In the genomic region with DNA sequence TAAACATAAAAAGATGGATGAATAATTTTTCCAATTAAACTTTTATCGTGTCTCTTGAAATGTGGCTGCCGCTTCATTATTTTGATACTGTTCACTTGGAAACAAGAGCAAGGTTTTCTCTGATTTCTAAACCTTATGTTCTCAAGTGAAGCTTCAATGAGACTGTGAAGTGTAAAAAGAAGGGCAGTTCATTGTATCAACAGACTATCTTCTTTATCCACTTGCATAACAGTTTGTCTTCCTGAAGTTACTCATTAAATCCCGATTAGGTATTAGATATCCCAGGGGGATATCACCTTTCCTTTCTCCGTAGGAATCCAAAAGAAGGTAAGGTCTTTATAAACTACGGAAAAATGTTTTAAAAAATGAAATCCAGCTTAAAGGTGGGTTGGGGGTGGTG, we compare ENCODE assay signal across 27 mouse cellular contexts. TPM values are rescaled to one million over a fixed set of nuclear protein-coding genes. Genes with fewer than 3 reads are reported as not detected.
DNase-seq lines count a peak whose midpoint lies in the region; ATAC-seq and TF ChIP-seq lines count a peak whose summit lies in the region.
"Had no signal": no experiment of that assay in that cellular context is flagged by ENCODE, and none has a peak within 500 bp of the region (broad histone marks: within the 10 kb centered on the region; RNA-seq: fewer than 3 reads in every experiment).

No protein-coding gene starts in this region.

- no peak overlapping the region for H3K27ac ChIP-seq in hindbrain, embryonic 12.5 days
- no peak overlapping the region for H3K27ac ChIP-seq in hindbrain, embryonic 11.5 days (ENCODE audit: low read depth, low read length)
- H3K27ac ChIP-seq in kidney, embryonic 15.5 days, result no peak overlapping the region
- no peak overlapping the region for H3K27ac ChIP-seq in ES-E14 (ENCODE audit: insufficient read depth, low read depth, low read length, poor library complexity, severe bottlenecking)
- H3K27ac ChIP-seq: forebrain, embryonic 13.5 days; heart, embryonic 10.5 days; hindbrain, embryonic 15.5 days; layer of hippocampus, adult 2 months; midbrain, embryonic 12.5 days had no signal

- H3K4me1 ChIP-seq in hindbrain, embryonic 12.5 days, result peaks cover 7% of the 10 kb centered on the region
- H3K4me1 ChIP-seq in hindbrain, embryonic 11.5 days (replicated peaks; ENCODE audit: control insufficient read depth, insufficient read depth, low read length), result no peaks in the 10 kb centered on the region
- no peaks in the 10 kb centered on the region for H3K4me1 ChIP-seq in kidney, embryonic 15.5 days
- H3K4me1 ChIP-seq in E14TG2a.4 (replicated peaks; ENCODE audit: low read depth, low read length), result peaks cover 28% of the 10 kb centered on the region
- H3K4me1 ChIP-seq in ES-E14 (ENCODE audit: control insufficient read depth in 2 of 2, insufficient read depth in 2 of 2, low read length in 2 of 2, poor library complexity in 1 of 2), result peaks cover 4 to 5% of the 10 kb centered on the region in 2 experiments; a peak in 3 of 4 replicates
- H3K4me1 ChIP-seq: heart, embryonic 10.5 days; megakaryocyte, embryonic 14.5 days; midbrain, embryonic 12.5 days had no signal

- 56% methylated on average over 5 of the region's 5 CpGs for WGBS in hindbrain, embryonic 12.5 days
- 59% methylated on average over 5 of the region's 5 CpGs for WGBS in hindbrain, embryonic 11.5 days
- WGBS in kidney, embryonic 15.5 days, result 55% methylated on average over 5 of the region's 5 CpGs

- H3K36me3 ChIP-seq in hindbrain, embryonic 12.5 days, result no peaks in the 10 kb centered on the region
- H3K36me3 ChIP-seq in hindbrain, embryonic 11.5 days (ENCODE audit: control insufficient read depth, insufficient read depth, low read length), result no peaks in the 10 kb centered on the region
- H3K36me3 ChIP-seq in kidney, embryonic 15.5 days, result no peaks in the 10 kb centered on the region
- H3K36me3 ChIP-seq in E14TG2a.4 (ENCODE audit: insufficient read depth, low read length), result no peaks in the 10 kb centered on the region
- H3K36me3 ChIP-seq in ES-E14 (ENCODE audit: control insufficient read depth, insufficient read depth, low read length, poor library complexity, severe bottlenecking), result no peaks in the 10 kb centered on the region
- H3K36me3 ChIP-seq: G1E; heart, embryonic 10.5 days; hindbrain, embryonic 15.5 days; midbrain, embryonic 12.5 days had no signal

- no peak overlapping the region for H3K9ac ChIP-seq in hindbrain, embryonic 12.5 days
- H3K9ac ChIP-seq in hindbrain, embryonic 11.5 days (ENCODE audit: low read depth, low read length), result no peak overlapping the region
- no peak overlapping the region for H3K9ac ChIP-seq in kidney, embryonic 15.5 days
- H3K9ac ChIP-seq in ES-E14 (ENCODE audit: insufficient read depth, low read depth, low read length, poor library complexity, severe bottlenecking), result no peak overlapping the region
- H3K9ac ChIP-seq: forebrain, embryonic 13.5 days; hindbrain, embryonic 15.5 days; midbrain, embryonic 12.5 days had no signal

- H3K4me3 ChIP-seq in hindbrain, embryonic 12.5 days, result no peak overlapping the region
- H3K4me3 ChIP-seq in hindbrain, embryonic 11.5 days (ENCODE audit: low read depth, low read length), result no peak overlapping the region
- H3K4me3 ChIP-seq in kidney, embryonic 15.5 days (replicated peaks), result no peak overlapping the region
- peak overlapping the region; percentile 43 for H3K4me3 ChIP-seq in E14TG2a.4 (replicated peaks; ENCODE audit: low read length)
- peak overlapping the region; percentile 3 to 8; a peak in 1 of 4 replicates for H3K4me3 ChIP-seq in ES-E14 (ENCODE audit: insufficient read depth in 1 of 2, low read depth in 1 of 2, low read length in 2 of 2, poor library complexity in 1 of 2, severe bottlenecking in 1 of 2)
- H3K4me3 ChIP-seq: forebrain, embryonic 13.5 days; hindbrain, embryonic 15.5 days; layer of hippocampus, adult 2 months; megakaryocyte, embryonic 14.5 days; midbrain, embryonic 12.5 days had no signal

- H3K9me3 ChIP-seq in hindbrain, embryonic 12.5 days (replicated peaks), result no peaks in the 10 kb centered on the region
- H3K9me3 ChIP-seq in hindbrain, embryonic 11.5 days (ENCODE audit: control insufficient read depth, low read length), result no peaks in the 10 kb centered on the region
- no peaks in the 10 kb centered on the region for H3K9me3 ChIP-seq in kidney, embryonic 15.5 days (replicated peaks)
- H3K9me3 ChIP-seq in E14TG2a.4 (ENCODE audit: low read length), result peaks cover 7% of the 10 kb centered on the region; the same call in 1 of the 2 replicates
- H3K9me3 ChIP-seq in ES-E14 (ENCODE audit: control insufficient read depth, insufficient read depth, low read depth, low read length), result no peaks in the 10 kb centered on the region
- H3K9me3 ChIP-seq: forebrain, embryonic 13.5 days; heart, embryonic 10.5 days; hindbrain, embryonic 15.5 days; midbrain, embryonic 12.5 days had no signal

- no peak for ATAC-seq in hindbrain, embryonic 12.5 days (ENCODE audit: low FRiP score)
- no peak for ATAC-seq in hindbrain, embryonic 11.5 days (ENCODE audit: low FRiP score)
- ATAC-seq in kidney, embryonic 15.5 days (replicated peaks; ENCODE audit: low FRiP score), result no peak
- ATAC-seq: CD4-positive, CD25-positive, alpha-beta regulatory T cell, adult 4 months; forebrain, embryonic 13.5 days; inflammation-experienced regulatory T-cells, adult 6 months; lung, postnatal 0 days had no signal

- in situ Hi-C loops in ES-E14 (cut with MboI; ENCODE audit: low sequenced_read_pairs in 2 of 2, unreplicated experiment in 2 of 2), result no loop called here

- peaks cover 6% of the 10 kb centered on the region; the same call in 1 of the 2 replicates for H3K27me3 ChIP-seq in hindbrain, embryonic 12.5 days
- H3K27me3 ChIP-seq in hindbrain, embryonic 11.5 days (ENCODE audit: control insufficient read depth, insufficient read depth, low read length), result no peaks in the 10 kb centered on the region
- H3K27me3 ChIP-seq in kidney, embryonic 15.5 days, result no peaks in the 10 kb centered on the region
- H3K27me3 ChIP-seq in E14TG2a.4 (ENCODE audit: insufficient read depth, low read length), result peaks cover 55% of the 10 kb centered on the region
- H3K27me3 ChIP-seq: forebrain, embryonic 13.5 days had no signal

- H3K4me2 ChIP-seq in hindbrain, embryonic 12.5 days (replicated peaks), result peak overlapping the region; percentile 26; the same call in 1 of the 2 replicates
- no peak overlapping the region for H3K4me2 ChIP-seq in hindbrain, embryonic 11.5 days (replicated peaks; ENCODE audit: low read depth, low read length)
- H3K4me2 ChIP-seq in kidney, embryonic 15.5 days, result peak overlapping the region; percentile 47

- TF ChIP-seq CTCF in E14TG2a.4 (conservative IDR thresholded peaks at IDR 0.05; ENCODE audit: low read length), result no peak

- no peak for DNase-seq in hindbrain, embryonic 11.5 days (ENCODE audit: low spot score)
- no peak for DNase-seq in kidney, postnatal 25 days
- DNase-seq in ES-E14 (ENCODE audit: low read depth, low spot score), result no peak
- DNase-seq in urinary bladder, postnatal 36 days (ENCODE audit: low spot score in 2 of 2), result no peak
- DNase-seq: adrenal gland, adult 8-10 months; cerebellum, adult 2 months; cerebellum, postnatal 14 days; gastrocnemius, postnatal 25 days; heart, postnatal 4 days; lung, adult 18-20 months; lung, postnatal 4 days; retina, postnatal 1 day; right cerebral cortex, postnatal 25 days; thymus, postnatal 14 days had no signal

TF ChIP-seq in ES-E14, 5 proteins besides CTCF, POLR2A, EP300 and RAD21:
- TF ChIP-seq CHD2 (IDR thresholded peaks at IDR 0.05; ENCODE audit: low read depth, low read length) (no peak), ZNF384 (IDR thresholded peaks at IDR 0.05; ENCODE audit: low read depth, low read length) (no peak), ZC3H11A (IDR thresholded peaks at IDR 0.05; ENCODE audit: borderline replicate concordance, low read depth, low read length) (no peak), MAFK (IDR thresholded peaks at IDR 0.05; ENCODE audit: insufficient read depth, low read depth, low read length) (no peak), HCFC1 (IDR thresholded peaks at IDR 0.05; ENCODE audit: borderline replicate concordance, insufficient read depth, low read length) (no peak)

RNA-seq across cellular contexts. Expression of a gene that starts 44.6 kb away (rescaled TPM):
- 48.5 and 51.2 TPM in 2 replicates for polyA plus RNA-seq in hindbrain, embryonic 12.5 days (2016; fragmentation: Nextera tagmentation; extraction: Ambion mirVana)
- 39.9 and 49.8 TPM in 2 replicates for polyA plus RNA-seq in hindbrain, embryonic 11.5 days (2014; fragmentation: Nextera tagmentation; extraction: Ambion mirVana)
- polyA plus RNA-seq in kidney, embryonic 15.5 days (2015; fragmentation: Nextera tagmentation; extraction: Ambion mirVana), result 27.3 and 28.8 TPM in 2 replicates
- 34.4 and 41.5 TPM in 2 replicates for total RNA-seq in ES-E14 (2012; rRNA removed)
- polyA plus RNA-seq: G1E had no signal

Comparison
In these comparisons a context has a peak if more than half of its experiments do, and no peak if none do; other contexts are left out.
1. H3K4me3 ChIP-seq: peak in E14TG2a.4 (single experiment) and ES-E14 (2 of 2); none in hindbrain, embryonic 12.5 days (single experiment), hindbrain, embryonic 11.5 days (single experiment) and kidney, embryonic 15.5 days (single experiment).